Mouse (Mus musculus) stomach, postnatal 0 days (tissue): Measurements from ENCODE around the gene Zhx3.

Source experiments
- CTCF ChIP-seq: IDR thresholded peaks from 2 replicates; pipeline ENCODE4 v1.5.1; 2016; ENCODE audit warnings: antibody characterized with exemption, low read depth, mild to moderate bottlenecking, moderate library complexity
- EP300 ChIP-seq: optimal IDR thresholded peaks from 2 replicates; pipeline ENCODE3; 2016; ENCODE audit warnings: antibody characterized with exemption

DNA sequence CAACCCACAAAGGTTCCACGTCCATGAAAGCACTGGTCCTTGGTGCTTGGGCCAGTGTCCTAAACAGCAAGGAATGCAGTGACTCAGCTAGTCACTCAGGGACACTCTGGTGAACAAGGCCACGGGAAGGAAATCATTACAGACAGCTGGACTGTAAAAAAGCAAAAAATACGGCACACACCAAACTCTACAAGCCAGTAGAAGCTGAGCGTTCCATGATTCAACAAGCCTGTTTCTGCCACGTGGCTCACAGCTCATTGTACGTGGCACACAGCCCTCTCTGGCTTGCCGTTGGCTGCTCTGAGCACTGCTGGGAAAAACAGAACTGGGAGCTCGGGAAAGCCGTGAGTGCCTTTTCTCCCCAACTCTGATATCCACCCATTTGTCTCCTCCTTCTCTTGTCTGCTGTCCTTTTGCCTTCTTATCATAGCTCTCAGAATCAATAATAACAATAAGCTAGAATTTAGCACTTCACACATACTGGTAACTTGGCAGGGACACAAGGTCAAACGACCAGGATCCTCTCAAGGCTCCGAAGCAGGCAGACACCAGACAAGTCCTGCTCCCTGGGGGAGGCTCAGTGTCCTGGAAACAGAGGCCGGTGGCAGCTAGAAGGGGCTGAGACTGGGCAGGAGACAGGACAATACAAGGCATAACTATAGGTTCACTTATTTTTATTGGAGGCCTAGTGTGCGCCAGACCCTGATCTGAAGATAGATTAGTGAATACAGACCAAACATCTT lies 7.8 kb upstream of the Zhx3 start, which contains the start of gene Lpin3:
- no peak for TF ChIP-seq CTCF
- TF ChIP-seq EP300, result no peak
